Mouse (Mus musculus): ENCODE results near the gene Npb.

- TF ChIP-seq CTCF (IDR thresholded peaks at IDR 0.05; ENCODE audit: control insufficient read depth, insufficient read depth, low read length) (no peak), POLR2A (IDR thresholded peaks at IDR 0.05; ENCODE audit: borderline replicate concordance, control insufficient read depth, low read depth, low read length) (no peak)
Measured at GRCm38 (mm10) chr11:120588531-120588930, 19.7 kb upstream of the Npb start.
